Mouse (Mus musculus) thymus, adult 2 months (tissue): ENCODE measurements around the gene Rnf180.

ENCODE experiments used
- CTCF ChIP-seq: fragments of 200-500 bp; IDR thresholded peaks from 2 replicates; pipeline ENCODE4 v1.5.1; 2012; ENCODE audit warnings: mild to moderate bottlenecking, control low read depth, low read length, moderate library complexity, borderline replicate concordance; ENCODE audit not compliant: control insufficient read depth, poor library complexity, insufficient read depth; ENCODE audit errors: extremely low read depth
- POLR2A ChIP-seq: fragments of 200-500 bp; IDR thresholded peaks from 2 replicates; pipeline ENCODE4 v1.6.1; 2012; ENCODE audit warnings: mild to moderate bottlenecking, low read length, control low read depth, moderate library complexity; ENCODE audit not compliant: control insufficient read depth, poor library complexity, insufficient read depth; ENCODE audit errors: extremely low read depth

DNA sequence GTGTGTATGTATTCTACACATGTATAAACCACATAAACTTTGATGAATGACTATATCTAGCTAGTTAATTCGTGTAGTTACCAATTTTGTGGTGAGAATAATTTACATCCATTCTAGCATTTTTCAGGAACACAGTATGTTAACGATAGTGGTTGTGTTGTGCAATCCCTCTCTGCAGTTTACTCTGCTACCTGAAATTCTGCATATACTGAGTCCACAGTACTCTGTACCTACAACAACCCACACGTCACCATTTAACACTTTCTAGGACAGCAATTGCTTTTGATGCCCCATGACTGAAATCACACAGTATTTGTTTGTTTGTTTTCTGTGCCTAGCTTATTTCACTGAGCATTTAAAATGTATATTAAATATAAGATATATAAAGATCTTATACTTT is 83.9 kb downstream of the Rnf180 start:
- TF ChIP-seq CTCF (no peak), POLR2A (no peak)
